Mouse (Mus musculus) small intestine, adult 2 months (tissue): Measurements from ENCODE around the gene Thy1.

Experiments used
- CTCF ChIP-seq: fragments of 200-500 bp; IDR thresholded peaks from 2 replicates; pipeline ENCODE4 v1.5.1; 2012; ENCODE audit warnings: low read depth, mild to moderate bottlenecking, control low read depth, inconsistent platforms, low read length, moderate library complexity, mixed read lengths; ENCODE audit not compliant: insufficient replicate concordance, insufficient read length; ENCODE audit errors: extremely low read depth
- POLR2A ChIP-seq: fragments of 200-500 bp; IDR thresholded peaks from 2 replicates; pipeline ENCODE4 v1.6.1; 2012; ENCODE audit warnings: low read depth, mild to moderate bottlenecking, control low read depth, inconsistent platforms, low read length, moderate library complexity

DNA sequence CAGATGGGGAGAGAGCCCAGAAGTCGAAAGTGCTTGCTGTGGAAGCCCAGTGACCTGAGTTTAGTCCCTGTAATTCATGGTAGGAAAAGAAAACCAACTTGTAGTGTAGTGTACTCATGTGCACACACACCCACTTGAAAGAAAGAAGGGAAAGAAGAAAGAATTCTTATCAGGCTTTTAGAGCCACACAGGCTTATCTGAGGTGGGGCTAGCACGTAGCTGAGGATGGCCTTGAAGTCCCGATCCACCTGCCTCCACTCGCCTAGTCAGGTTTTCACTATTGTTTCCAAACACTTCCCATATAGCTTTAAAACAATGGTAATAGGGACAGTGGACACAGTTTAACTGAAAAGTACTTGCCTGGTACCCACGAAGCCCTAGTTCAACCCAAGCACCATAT is 31.5 kb upstream of the Thy1 start:
- TF ChIP-seq CTCF (no peak), POLR2A (no peak)
